Mouse (Mus musculus) olfactory bulb, adult 2 months (tissue): ENCODE data around the gene Uchl1.

Experiments
- CTCF ChIP-seq: fragments of 200-500 bp; IDR thresholded peaks from 2 replicates; pipeline ENCODE4 v1.5.1; 2012; ENCODE audit warnings: low read depth, mild to moderate bottlenecking, low read length, moderate library complexity; ENCODE audit not compliant: insufficient read depth
- POLR2A ChIP-seq: fragments of 200-500 bp; IDR thresholded peaks from 2 replicates; pipeline ENCODE4 v1.6.1; 2012; ENCODE audit warnings: mild to moderate bottlenecking, low read depth, low read length, moderate library complexity; ENCODE audit not compliant: insufficient read depth

- TF ChIP-seq CTCF (no peak), POLR2A (no peak)
These were observed 39.6 kb downstream of the Uchl1 start for GRCm38 (mm10) chr5:66715498-66715931.
